Mouse (Mus musculus) forebrain, embryonic 10.5 days (tissue): ENCODE data around the gene Sdcbp2. TPM values are rescaled to one million over a fixed set of nuclear protein-coding genes. Genes with fewer than 3 reads are reported as not detected.

Experiments used
- DNase-seq: peaks from one replicate; pipeline ENCODE4 v3.0.0-alpha.2; 2017; ENCODE audit warnings: low spot score; ENCODE audit errors: extremely low spot score
- H3K27ac ChIP-seq: fragments of 300-500 bp; sonication (generic); 2 replicates; pipeline ENCODE4 v1.5.1; 2016; ENCODE audit warnings: mild to moderate bottlenecking
- H3K27me3 ChIP-seq: fragments of 300-500 bp; sonication (generic); 2 replicates; pipeline ENCODE4 v1.6.1; 2016; ENCODE audit warnings: mild to moderate bottlenecking; ENCODE audit not compliant: poor library complexity, severe bottlenecking
- H3K36me3 ChIP-seq: fragments of 300-500 bp; sonication (generic); replicated peaks from 2 replicates; pipeline ENCODE4 v1.6.1; 2016; ENCODE audit warnings: mild to moderate bottlenecking, moderate library complexity
- H3K4me1 ChIP-seq: fragments of 300-500 bp; sonication (generic); 2 replicates; pipeline ENCODE4 v1.6.1; 2016
- H3K4me3 ChIP-seq: fragments of 300-500 bp; sonication (generic); 2 replicates; pipeline ENCODE4 v1.5.1; 2016; ENCODE audit warnings: mild to moderate bottlenecking, moderate library complexity
- H3K9me3 ChIP-seq: fragments of 300-500 bp; sonication (generic); 2 replicates; pipeline ENCODE4 v1.6.1; 2016; ENCODE audit warnings: mild to moderate bottlenecking, moderate library complexity
- WGBS: fragments of 180-500 bp; shearing (Covaris S2); methylation state at CpG from one replicate; pipeline ENCODE4 v1.1.7; 2016; 5-methylcytosine and 5-hydroxymethylcytosine counted together
- polyA plus RNA-seq: library from polyadenylated mRNA; unstranded; fragments of >200 nt; fragmentation: Nextera tagmentation; extraction: Ambion mirVana; gene quantifications from 2 replicates; pipeline ENCODE4 v1.2.1, GENCODE M21; 2016

Gene Sdcbp2
- polyA plus RNA-seq, 1 experiment from 2014 or later: 0.79 TPM

- Histone ChIP-seq H3K4me1 (peaks cover 18% of the 10 kb centered on the region), H3K4me3 (no peak overlapping the region), H3K27ac (no peak overlapping the region), H3K27me3 (no peaks in the 10 kb centered on the region), H3K36me3 (no peaks in the 10 kb centered on the region), H3K9me3 (no peaks in the 10 kb centered on the region)
- WGBS: 74% methylated on average over 6 of the region's 6 CpGs
- no peak for DNase-seq
These were observed 44.3 kb downstream of the Sdcbp2 start for GRCm38 (mm10) chr2:151616551-151617329.

- WGBS: 73% methylated on average over 3 of the region's 3 CpGs
- no peaks in the 10 kb centered on the region for H3K27me3 ChIP-seq
- H3K9me3 ChIP-seq: no peaks in the 10 kb centered on the region
- peaks cover 5% of the 10 kb centered on the region; the same call in 1 of the 2 replicates for H3K4me1 ChIP-seq
- H3K4me3 ChIP-seq: no peak overlapping the region
- H3K36me3 ChIP-seq: no peaks in the 10 kb centered on the region
- no peak for DNase-seq
- H3K27ac ChIP-seq: no peak overlapping the region
These were observed 51.4 kb downstream of the Sdcbp2 start for GRCm38 (mm10) chr2:151623776-151624175.

GRCm38 (mm10) chr2:151626296-151626695, 53.9 kb downstream of the Sdcbp2 start:
- 90% methylated on average over 7 of the region's 7 CpGs for WGBS
- H3K27me3 ChIP-seq: peaks cover 19% of the 10 kb centered on the region
- DNase-seq: no peak
- H3K9me3 ChIP-seq: no peaks in the 10 kb centered on the region
- H3K4me3 ChIP-seq: no peak overlapping the region
- no peaks in the 10 kb centered on the region for H3K36me3 ChIP-seq
- peaks cover 4% of the 10 kb centered on the region for H3K4me1 ChIP-seq
- H3K27ac ChIP-seq: no peak overlapping the region

- no peak for DNase-seq
- H3K27me3 ChIP-seq: peaks cover 36% of the 10 kb centered on the region
- H3K4me3 ChIP-seq: no peak overlapping the region
- no peaks in the 10 kb centered on the region for H3K9me3 ChIP-seq
- H3K4me1 ChIP-seq: peaks cover 20% of the 10 kb centered on the region
- 86% methylated on average over 3 of the region's 3 CpGs for WGBS
- H3K36me3 ChIP-seq: no peaks in the 10 kb centered on the region
- H3K27ac ChIP-seq: no peak overlapping the region
These were observed 55.6 kb downstream of the Sdcbp2 start for GRCm38 (mm10) chr2:151628011-151628410.

- H3K9me3 ChIP-seq: no peaks in the 10 kb centered on the region
- H3K4me3 ChIP-seq: no peak overlapping the region
- H3K4me1 ChIP-seq: peaks cover 20% of the 10 kb centered on the region
- 78% methylated on average over 7 of the region's 7 CpGs for WGBS
- peaks cover 49% of the 10 kb centered on the region for H3K27me3 ChIP-seq
- H3K36me3 ChIP-seq: no peaks in the 10 kb centered on the region
- no peak for DNase-seq
- H3K27ac ChIP-seq: no peak overlapping the region
These were observed 56.9 kb downstream of the Sdcbp2 start for GRCm38 (mm10) chr2:151629310-151629709.

GRCm38 (mm10) chr2:151631406-151632158, 59.2 kb downstream of the Sdcbp2 start:
- peaks cover 51% of the 10 kb centered on the region for H3K27me3 ChIP-seq
- peaks cover 20% of the 10 kb centered on the region for H3K4me1 ChIP-seq
- WGBS: 2% methylated on average over 22 of the region's 22 CpGs
- H3K9me3 ChIP-seq: no peaks in the 10 kb centered on the region
- H3K4me3 ChIP-seq: peak overlapping the region; percentile 61
- no peaks in the 10 kb centered on the region for H3K36me3 ChIP-seq
- peak overlapping the region; percentile 75 for H3K27ac ChIP-seq
- no peak for DNase-seq

- H3K27ac ChIP-seq: peak within 1 kb of the TSS; percentile 75
These were observed 59.9 kb downstream of the Sdcbp2 start, which contains the start of gene Snph for GRCm38 (mm10) chr2:151632159-151632814. Gene Snph, minus strand, starts transcription at chr2:151632593.

GRCm38 (mm10) chr2:151632982-151633381, 60.6 kb downstream of the Sdcbp2 start:
- Histone ChIP-seq H3K4me3 (peak overlapping the region; percentile 61; the same call in 1 of the 2 replicates), H3K4me1 (peaks cover 20% of the 10 kb centered on the region), H3K27me3 (peaks cover 51% of the 10 kb centered on the region), H3K27ac (no peak overlapping the region), H3K9me3 (no peaks in the 10 kb centered on the region), H3K36me3 (no peaks in the 10 kb centered on the region)
- 30% methylated on average over 5 of the region's 5 CpGs for WGBS
- no peak for DNase-seq

More at GRCm38 (mm10) chr2:151632159-151632814, 59.9 kb downstream of the Sdcbp2 start, which contains the start of gene Snph:
- H3K4me3 ChIP-seq: peak within 1 kb of the TSS; percentile 61
- no peaks in the 10 kb centered on the region for H3K36me3 ChIP-seq
- H3K4me1 ChIP-seq: peaks cover 20% of the 10 kb centered on the region
- no peaks in the 10 kb centered on the region for H3K9me3 ChIP-seq
- WGBS: under 1% methylated on average over 47 of the region's 47 CpGs
- DNase-seq: peak; percentile 64
- H3K27me3 ChIP-seq: peaks cover 51% of the 10 kb centered on the region

GRCm38 (mm10) chr2:151634903-151635302, 62.5 kb downstream of the Sdcbp2 start:
- H3K4me3 ChIP-seq: no peak overlapping the region
- no peak for DNase-seq
- peaks cover 20% of the 10 kb centered on the region for H3K4me1 ChIP-seq
- peaks cover 46% of the 10 kb centered on the region for H3K27me3 ChIP-seq
- no peaks in the 10 kb centered on the region for H3K36me3 ChIP-seq
- H3K9me3 ChIP-seq: no peaks in the 10 kb centered on the region
- no peak overlapping the region for H3K27ac ChIP-seq
- WGBS: 46% methylated on average over 2 of the region's 2 CpGs

GRCm38 (mm10) chr2:151635362-151636014, 63.1 kb downstream of the Sdcbp2 start:
- peaks cover 40% of the 10 kb centered on the region for H3K27me3 ChIP-seq
- no peak for DNase-seq
- H3K4me3 ChIP-seq: no peak overlapping the region
- no peak overlapping the region for H3K27ac ChIP-seq
- no peaks in the 10 kb centered on the region for H3K36me3 ChIP-seq
- 72% methylated on average over 9 of the region's 9 CpGs for WGBS
- H3K9me3 ChIP-seq: no peaks in the 10 kb centered on the region
- peaks cover 18% of the 10 kb centered on the region for H3K4me1 ChIP-seq

- 70% methylated on average over 2 of the region's 2 CpGs for WGBS
- DNase-seq: no peak
- Histone ChIP-seq H3K9me3 (no peaks in the 10 kb centered on the region), H3K36me3 (no peaks in the 10 kb centered on the region), H3K27ac (no peak overlapping the region), H3K27me3 (peaks cover 35% of the 10 kb centered on the region), H3K4me3 (no peak overlapping the region), H3K4me1 (peaks cover 17% of the 10 kb centered on the region)
These were observed 63.6 kb downstream of the Sdcbp2 start for GRCm38 (mm10) chr2:151636015-151636402.
